Mouse (Mus musculus): ENCODE measurements around the gene Vgll4. TPM values are rescaled to one million over a fixed set of nuclear protein-coding genes. Genes with fewer than 3 reads are reported as not detected.

The Vgll4 gene
- polyA plus RNA-seq, 1 experiment from 2014 or later = 152 TPM

DNA sequence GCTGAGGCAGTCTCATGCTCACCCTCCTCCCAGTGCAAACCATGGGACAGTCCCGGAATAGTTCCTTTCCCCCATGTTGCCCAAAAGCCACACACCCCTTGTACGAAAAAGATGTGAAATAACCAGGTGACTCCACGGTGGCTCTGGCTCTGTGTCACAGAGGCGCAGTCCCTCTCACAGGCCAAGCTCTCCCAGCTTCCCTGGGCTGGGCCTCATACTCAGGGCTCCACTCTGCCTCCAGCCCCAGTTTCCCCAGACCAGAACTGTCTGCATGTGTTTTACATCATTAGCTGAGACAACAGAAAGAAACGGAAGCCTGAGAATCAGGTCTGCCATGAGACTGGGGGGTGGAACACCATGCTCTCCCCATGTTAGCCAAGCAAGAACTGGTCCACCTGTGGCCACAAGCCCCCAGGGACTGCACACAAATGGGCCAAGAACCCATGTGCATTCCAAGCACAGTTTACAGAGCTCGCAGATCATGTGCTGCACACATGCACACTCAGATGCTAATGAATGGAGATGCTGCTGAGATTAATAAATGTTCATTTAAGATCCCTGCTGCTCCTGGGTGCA, 100.2 kb downstream of the Vgll4 start:
- H3K27ac ChIP-seq (ENCODE audit: low read length) = no peak overlapping the region
- ATAC-seq (ENCODE audit: low read depth) = no peak

DNA sequence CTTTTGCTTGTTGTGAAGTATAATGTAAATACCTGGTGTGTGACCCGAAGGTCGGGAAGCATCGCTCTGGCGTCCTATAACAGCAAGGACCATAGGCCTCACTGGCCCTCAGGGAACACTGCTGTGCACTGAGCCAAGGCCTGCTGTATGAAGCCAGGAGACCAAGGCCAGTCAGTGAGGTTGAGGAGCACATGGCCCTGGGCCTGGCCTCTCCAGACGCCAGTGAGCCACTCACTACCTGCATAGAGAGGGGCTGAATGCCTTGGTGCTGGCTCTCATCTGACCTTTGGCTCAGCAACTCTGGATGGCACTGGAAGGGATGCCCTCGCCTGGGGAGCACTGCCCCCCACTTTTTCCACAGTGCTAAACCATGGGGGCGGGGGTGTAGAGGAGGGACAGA, 101.1 kb downstream of the Vgll4 start:
- Histone ChIP-seq H3K4me3 (ENCODE audit: low read length) (no peak overlapping the region), H3K9me3 (ENCODE audit: control insufficient read depth, low read length) (no peaks in the 10 kb centered on the region), H3K4me2 (ENCODE audit: low read depth, low read length) (no peak overlapping the region), H3K4me1 (replicated peaks; ENCODE audit: control insufficient read depth, insufficient read depth, low read length) (peaks cover 39% of the 10 kb centered on the region), H3K27me3 (ENCODE audit: control insufficient read depth, insufficient read depth, low read depth, low read length) (no peaks in the 10 kb centered on the region), H3K36me3 (ENCODE audit: control insufficient read depth, insufficient read depth, low read length) (peaks cover 2% of the 10 kb centered on the region), H3K27ac (ENCODE audit: low read length) (no peak overlapping the region), H3K9ac (ENCODE audit: low read length) (no peak overlapping the region)
- WGBS = 80% methylated on average over 7 of the region's 7 CpGs
- 0 out of 2 replicates have a peak, but pooled peaks have one; percentile 8 for ATAC-seq (ENCODE audit: low read depth)

More for the DNA sequence above, 100.2 kb downstream of the Vgll4 start:
- no peaks in the 10 kb centered on the region for H3K9me3 ChIP-seq (ENCODE audit: control insufficient read depth, low read length)
- H3K4me1 ChIP-seq (replicated peaks; ENCODE audit: control insufficient read depth, insufficient read depth, low read length) = peaks cover 45% of the 10 kb centered on the region
- H3K4me2 ChIP-seq (ENCODE audit: low read depth, low read length) = no peak overlapping the region
- H3K36me3 ChIP-seq (ENCODE audit: control insufficient read depth, insufficient read depth, low read length) = no peaks in the 10 kb centered on the region
- H3K9ac ChIP-seq (ENCODE audit: low read length) = no peak overlapping the region
- 66% methylated on average over 6 of the region's 6 CpGs for WGBS
- H3K4me3 ChIP-seq (ENCODE audit: low read length) = no peak overlapping the region
- H3K27me3 ChIP-seq (ENCODE audit: control insufficient read depth, insufficient read depth, low read depth, low read length) = no peaks in the 10 kb centered on the region

- Histone ChIP-seq H3K4me1 (replicated peaks; ENCODE audit: control insufficient read depth, insufficient read depth, low read length) (peaks cover 27% of the 10 kb centered on the region), H3K9me3 (ENCODE audit: control insufficient read depth, low read length) (no peaks in the 10 kb centered on the region), H3K27me3 (ENCODE audit: control insufficient read depth, insufficient read depth, low read depth, low read length) (no peaks in the 10 kb centered on the region), H3K36me3 (ENCODE audit: control insufficient read depth, insufficient read depth, low read length) (peaks cover 12% of the 10 kb centered on the region), H3K9ac (ENCODE audit: low read length) (no peak overlapping the region), H3K4me3 (ENCODE audit: low read length) (no peak overlapping the region), H3K4me2 (ENCODE audit: low read depth, low read length) (no peak overlapping the region), H3K27ac (ENCODE audit: low read length) (no peak overlapping the region; the same call in 1 of the 2 replicates)
- WGBS = 68% methylated on average over 4 of the region's 4 CpGs
- no peak for ATAC-seq (ENCODE audit: low read depth)
Measured at GRCm38 (mm10) chr6:114866619-114867018, 103.2 kb downstream of the Vgll4 start.

GRCm38 (mm10) chr6:114866078-114866477, 103.7 kb downstream of the Vgll4 start:
- Histone ChIP-seq H3K36me3 (ENCODE audit: control insufficient read depth, insufficient read depth, low read length) (peaks cover 17% of the 10 kb centered on the region), H3K9ac (ENCODE audit: low read length) (no peak overlapping the region), H3K4me1 (replicated peaks; ENCODE audit: control insufficient read depth, insufficient read depth, low read length) (peaks cover 32% of the 10 kb centered on the region), H3K9me3 (ENCODE audit: control insufficient read depth, low read length) (no peaks in the 10 kb centered on the region), H3K27ac (ENCODE audit: low read length) (peak overlapping the region; percentile 43), H3K4me2 (ENCODE audit: low read depth, low read length) (no peak overlapping the region), H3K4me3 (ENCODE audit: low read length) (no peak overlapping the region), H3K27me3 (ENCODE audit: control insufficient read depth, insufficient read depth, low read depth, low read length) (no peaks in the 10 kb centered on the region)
- WGBS = 56% methylated on average over 3 of the region's 3 CpGs
- ATAC-seq (ENCODE audit: low read depth) = no peak

GRCm38 (mm10) chr6:114864421-114864820, 105.4 kb downstream of the Vgll4 start:
- H3K4me1 ChIP-seq (replicated peaks; ENCODE audit: control insufficient read depth, insufficient read depth, low read length) = peaks cover 31% of the 10 kb centered on the region
- no peaks in the 10 kb centered on the region for H3K27me3 ChIP-seq (ENCODE audit: control insufficient read depth, insufficient read depth, low read depth, low read length)
- 79% methylated on average over 8 of the region's 8 CpGs for WGBS

DNA sequence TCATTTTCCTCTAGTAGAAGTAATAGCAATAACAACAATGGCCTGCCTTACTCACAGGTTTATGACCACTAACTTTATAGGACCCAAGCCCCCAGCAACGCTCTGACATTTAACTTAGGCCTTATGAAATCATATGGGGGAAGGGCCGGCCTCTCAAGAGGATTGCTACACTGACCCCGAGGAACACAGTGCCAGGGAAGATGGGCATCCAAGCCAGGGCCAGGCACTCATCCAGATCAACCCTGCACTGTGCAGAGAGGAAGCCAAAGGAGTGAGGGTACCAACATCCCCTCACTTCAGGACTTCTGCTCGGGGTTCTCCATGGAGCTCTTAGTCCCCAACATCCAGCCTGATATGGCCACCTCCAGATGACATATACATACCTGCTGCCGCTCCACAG, 106.3 kb downstream of the Vgll4 start:
- H3K4me3 ChIP-seq (ENCODE audit: low read length) = no peak overlapping the region
- ATAC-seq (ENCODE audit: low read depth) = no peak
- H3K27me3 ChIP-seq (ENCODE audit: control insufficient read depth, insufficient read depth, low read depth, low read length) = no peaks in the 10 kb centered on the region
- H3K4me1 ChIP-seq (replicated peaks; ENCODE audit: control insufficient read depth, insufficient read depth, low read length) = peaks cover 34% of the 10 kb centered on the region
- no peak overlapping the region for H3K27ac ChIP-seq (ENCODE audit: low read length)
- no peak overlapping the region for H3K4me2 ChIP-seq (ENCODE audit: low read depth, low read length)
- peaks cover 32% of the 10 kb centered on the region for H3K36me3 ChIP-seq (ENCODE audit: control insufficient read depth, insufficient read depth, low read length)
- WGBS = 82% methylated on average over 5 of the region's 5 CpGs
- H3K9me3 ChIP-seq (ENCODE audit: control insufficient read depth, low read length) = no peaks in the 10 kb centered on the region
- H3K9ac ChIP-seq (ENCODE audit: low read length) = no peak overlapping the region

More at GRCm38 (mm10) chr6:114864421-114864820, 105.4 kb downstream of the Vgll4 start:
- Histone ChIP-seq H3K27ac (ENCODE audit: low read length) (no peak overlapping the region), H3K4me3 (ENCODE audit: low read length) (no peak overlapping the region), H3K9me3 (ENCODE audit: control insufficient read depth, low read length) (no peaks in the 10 kb centered on the region), H3K36me3 (ENCODE audit: control insufficient read depth, insufficient read depth, low read length) (peaks cover 26% of the 10 kb centered on the region), H3K9ac (ENCODE audit: low read length) (no peak overlapping the region), H3K4me2 (ENCODE audit: low read depth, low read length) (no peak overlapping the region)
- no peak for ATAC-seq (ENCODE audit: low read depth)

DNA sequence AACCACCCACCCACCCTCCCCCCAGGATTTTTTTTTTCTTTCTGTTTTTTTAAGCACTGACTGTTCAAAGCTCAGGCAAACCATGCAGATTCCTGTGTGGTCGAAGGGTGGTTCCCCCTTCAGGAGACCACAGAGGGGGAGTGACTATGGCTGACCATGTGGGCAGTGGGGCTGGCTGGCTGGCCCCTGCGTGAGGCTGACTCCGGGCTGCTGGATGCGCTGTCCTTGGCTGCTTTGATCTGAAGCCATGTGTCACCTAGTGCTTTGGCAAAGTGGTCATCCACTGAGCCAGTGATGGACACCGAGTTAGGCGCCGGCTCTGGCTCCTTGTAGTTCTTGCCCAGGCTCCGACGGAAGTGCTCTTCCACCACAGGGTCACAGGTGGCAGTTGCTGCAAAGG, 107.7 kb downstream of the Vgll4 start:
- no peak overlapping the region for H3K4me3 ChIP-seq (ENCODE audit: low read length)
- H3K36me3 ChIP-seq (ENCODE audit: control insufficient read depth, insufficient read depth, low read length) = peaks cover 33% of the 10 kb centered on the region
- peak overlapping the region; percentile 28; the same call in 1 of the 2 replicates for H3K27ac ChIP-seq (ENCODE audit: low read length)
- H3K9ac ChIP-seq (ENCODE audit: low read length) = no peak overlapping the region
- H3K27me3 ChIP-seq (ENCODE audit: control insufficient read depth, insufficient read depth, low read depth, low read length) = no peaks in the 10 kb centered on the region
- ATAC-seq (ENCODE audit: low read depth) = no peak
- 67% methylated on average over 9 of the region's 9 CpGs for WGBS
- H3K4me2 ChIP-seq (ENCODE audit: low read depth, low read length) = no peak overlapping the region
- no peaks in the 10 kb centered on the region for H3K9me3 ChIP-seq (ENCODE audit: control insufficient read depth, low read length)
- H3K4me1 ChIP-seq (replicated peaks; ENCODE audit: control insufficient read depth, insufficient read depth, low read length) = peaks cover 35% of the 10 kb centered on the region

DNA sequence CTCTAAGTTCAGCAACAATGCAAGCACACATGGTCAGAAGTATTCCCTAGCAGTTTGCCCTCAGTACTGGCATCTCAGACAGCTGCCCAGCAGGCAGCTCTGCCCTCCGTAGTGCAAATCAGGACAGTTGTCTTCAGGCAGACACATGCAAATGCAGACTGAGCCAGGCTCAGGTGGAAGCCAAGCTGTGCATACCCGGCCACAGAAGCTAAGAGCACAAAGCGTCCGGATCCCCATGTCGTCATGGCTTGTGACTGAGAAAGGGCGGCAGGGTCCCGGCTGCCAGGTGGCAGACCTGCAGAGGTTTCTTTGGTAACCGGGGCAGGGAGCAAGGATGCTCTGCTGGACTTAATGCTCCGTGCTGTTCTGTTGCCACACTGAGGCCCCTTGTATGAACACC, 108.2 kb downstream of the Vgll4 start:
- ATAC-seq (ENCODE audit: low read depth) = no peak
- no peak overlapping the region for H3K4me2 ChIP-seq (ENCODE audit: low read depth, low read length)
- peaks cover 34% of the 10 kb centered on the region for H3K4me1 ChIP-seq (replicated peaks; ENCODE audit: control insufficient read depth, insufficient read depth, low read length)
- H3K27me3 ChIP-seq (ENCODE audit: control insufficient read depth, insufficient read depth, low read depth, low read length) = no peaks in the 10 kb centered on the region
- 68% methylated on average over 9 of the region's 9 CpGs for WGBS
- peak overlapping the region; percentile 73 for H3K27ac ChIP-seq (ENCODE audit: low read length)
- H3K4me3 ChIP-seq (ENCODE audit: low read length) = no peak overlapping the region
- peaks cover 33% of the 10 kb centered on the region for H3K36me3 ChIP-seq (ENCODE audit: control insufficient read depth, insufficient read depth, low read length)
- peak overlapping the region; percentile 24; the same call in 1 of the 2 replicates for H3K9ac ChIP-seq (ENCODE audit: low read length)
- H3K9me3 ChIP-seq (ENCODE audit: control insufficient read depth, low read length) = no peaks in the 10 kb centered on the region

- Histone ChIP-seq H3K9me3 (ENCODE audit: control insufficient read depth, low read length) (no peaks in the 10 kb centered on the region), H3K27me3 (ENCODE audit: control insufficient read depth, insufficient read depth, low read depth, low read length) (no peaks in the 10 kb centered on the region), H3K9ac (ENCODE audit: low read length) (peak overlapping the region; percentile 24; the same call in 1 of the 2 replicates), H3K4me1 (replicated peaks; ENCODE audit: control insufficient read depth, insufficient read depth, low read length) (peaks cover 30% of the 10 kb centered on the region), H3K4me3 (ENCODE audit: low read length) (no peak overlapping the region), H3K27ac (ENCODE audit: low read length) (peak overlapping the region; percentile 73), H3K4me2 (ENCODE audit: low read depth, low read length) (no peak overlapping the region), H3K36me3 (ENCODE audit: control insufficient read depth, insufficient read depth, low read length) (peaks cover 33% of the 10 kb centered on the region)
- 49% methylated on average over 14 of the region's 14 CpGs for WGBS
- ATAC-seq (ENCODE audit: low read depth) = peak; percentile 81
Measured at GRCm38 (mm10) chr6:114860677-114861568, 108.9 kb downstream of the Vgll4 start.
